Mouse (Mus musculus) kidney, postnatal 14 days (tissue): ENCODE data around the gene Zfp61.
"Not testable (repeated sequence)": the region's sequence is repeated elsewhere in the genome, so short reads cannot be mapped to it uniquely, and the experiment has no call there.

Source experiments
- DNase-seq: peaks from one replicate; pipeline ENCODE4 v3.0.0; 2022; ENCODE audit warnings: mixed read lengths

Gene Zfp61

GRCm38 (mm10) chr7:24296386-24296785 is 4.6 kb downstream of the Zfp61 start:
- DNase-seq: no peak

- DNase-seq: no peak
Measured at GRCm38 (mm10) chr7:24295376-24295775, 5.7 kb downstream of the Zfp61 start.

GRCm38 (mm10) chr7:24294763-24295162 is 6.3 kb downstream of the Zfp61 start:
- no peak for DNase-seq

- no peak for DNase-seq
Measured at GRCm38 (mm10) chr7:24293061-24293851, 7.8 kb downstream of the Zfp61 start.

GRCm38 (mm10) chr7:24291387-24292090 is 9.5 kb downstream of the Zfp61 start:
- no peak for DNase-seq

GRCm38 (mm10) chr7:24290106-24290693 is 10.8 kb downstream of the Zfp61 start:
- DNase-seq: no peak

GRCm38 (mm10) chr7:24288512-24288911 is 12.5 kb downstream of the Zfp61 start:
- DNase-seq: no peak

GRCm38 (mm10) chr7:24287670-24288069 is 13.4 kb downstream of the Zfp61 start:
- no peak for DNase-seq

- DNase-seq: no peak
Measured at GRCm38 (mm10) chr7:24286916-24287315, 14.1 kb downstream of the Zfp61 start.

GRCm38 (mm10) chr7:24286090-24286489 is 14.9 kb downstream of the Zfp61 start:
- no peak for DNase-seq

- DNase-seq: no peak
Measured at GRCm38 (mm10) chr7:24280858-24281145, 20.2 kb downstream of the Zfp61 start.

GRCm38 (mm10) chr7:24280031-24280857 is 20.8 kb downstream of the Zfp61 start:
- DNase-seq: peak; percentile 12

GRCm38 (mm10) chr7:24278771-24279170 is 22.3 kb downstream of the Zfp61 start:
- DNase-seq: not testable (repeated sequence)

- DNase-seq: no peak
Measured at GRCm38 (mm10) chr7:24274456-24274855, 26.6 kb downstream of the Zfp61 start.

GRCm38 (mm10) chr7:24271191-24271590 is 29.8 kb downstream of the Zfp61 start:
- DNase-seq: no peak

- DNase-seq: peak; percentile 88
Measured at GRCm38 (mm10) chr7:24270288-24270672, 30.8 kb downstream of the Zfp61 start, which contains the start of gene Zfp93. TSS of gene Zfp93 (plus strand) at chr7:24270420.

- DNase-seq: no peak
Measured at GRCm38 (mm10) chr7:24269667-24270287, 31.3 kb downstream of the Zfp61 start.

- DNase-seq: no peak
Measured at GRCm38 (mm10) chr7:24269256-24269655, 31.8 kb downstream of the Zfp61 start.

- no peak for DNase-seq
Measured at GRCm38 (mm10) chr7:24268176-24269155, 32.6 kb downstream of the Zfp61 start.

- DNase-seq: no peak
Measured at GRCm38 (mm10) chr7:24260000-24260312, 41.1 kb downstream of the Zfp61 start.

GRCm38 (mm10) chr7:24259306-24259999 is 41.6 kb downstream of the Zfp61 start:
- DNase-seq: no peak
